Mouse (Mus musculus) myocyte (in vitro differentiated cells): ENCODE results near the gene Syde2. TPM values are rescaled to one million over a fixed set of nuclear protein-coding genes. Genes with fewer than 3 reads are reported as not detected.

ENCODE experiments used
- H3K27me3 ChIP-seq: one replicate; pipeline ENCODE4 v1.6.1; 2011; ENCODE audit not compliant: control insufficient read depth, insufficient read depth, insufficient read length
- H3K36me3 ChIP-seq: one replicate; pipeline ENCODE4 v1.6.1; 2011; ENCODE audit not compliant: control insufficient read depth, insufficient read depth
- H3K4me2 ChIP-seq: one replicate; pipeline ENCODE4 v1.6.1; 2011; ENCODE audit warnings: low read depth, control low read depth
- H3K4me3 ChIP-seq: one replicate; pipeline ENCODE4 v1.5.1; 2011; ENCODE audit warnings: mild to moderate bottlenecking, control low read depth, moderate library complexity
- H3K79me2 ChIP-seq: one replicate; pipeline ENCODE4 v1.6.1; 2011; ENCODE audit not compliant: control insufficient read depth, insufficient read depth
- H3ac ChIP-seq: one replicate; pipeline ENCODE4 v1.6.1; 2011; ENCODE audit not compliant: control insufficient read depth, insufficient read length
- CEBPB ChIP-seq: IDR thresholded peaks from 2 replicates; pipeline ENCODE4 v1.6.1; 2011; ENCODE audit warnings: mild to moderate bottlenecking, moderate library complexity; ENCODE audit not compliant: poor library complexity, insufficient read depth, severe bottlenecking
- E2F4 ChIP-seq: IDR thresholded peaks from one replicate; pipeline ENCODE4 v1.6.1; 2011; ENCODE audit warnings: mild to moderate bottlenecking, control low read depth, moderate library complexity; ENCODE audit not compliant: insufficient read depth
- MAX ChIP-seq: IDR thresholded peaks from one replicate; pipeline ENCODE4 v1.6.1; 2011; ENCODE audit warnings: low read depth, mild to moderate bottlenecking, control low read depth
- MYOD1 ChIP-seq, 3 experiments: IDR thresholded peaks; one replicate each; pipeline ENCODE4 v1.6.1; 2011; ENCODE audit warnings: control low read depth in 2 of 3, low read depth in 2 of 3, mild to moderate bottlenecking in 2 of 3, moderate library complexity in 1 of 3; ENCODE audit not compliant: insufficient read length in 2 of 3, control insufficient read depth in 1 of 3
- MYOG ChIP-seq, 3 experiments: IDR thresholded peaks; one replicate each; pipeline ENCODE4 v1.6.1; 2011; ENCODE audit warnings: control low read depth in 2 of 3, low read depth in 2 of 3, mild to moderate bottlenecking in 2 of 3; ENCODE audit not compliant: insufficient read length in 2 of 3, control insufficient read depth in 1 of 3, insufficient read depth in 1 of 3
- POLR2A ChIP-seq: IDR thresholded peaks from one replicate; pipeline ENCODE4 v1.6.1; 2011; ENCODE audit warnings: low read depth, mild to moderate bottlenecking, control low read depth, moderate library complexity; ENCODE audit not compliant: insufficient read length
- POLR2AphosphoS2 ChIP-seq: IDR thresholded peaks from one replicate; pipeline ENCODE4 v1.6.1; 2011; ENCODE audit warnings: low read depth, control low read depth; ENCODE audit not compliant: insufficient read length
- REST ChIP-seq: IDR thresholded peaks from one replicate; pipeline ENCODE4 v1.6.1; 2011; ENCODE audit warnings: mild to moderate bottlenecking, control low read depth, moderate library complexity; ENCODE audit not compliant: insufficient read depth, insufficient read length
- SRF ChIP-seq: IDR thresholded peaks from one replicate; pipeline ENCODE4 v1.6.1; 2011; ENCODE audit warnings: low read depth; ENCODE audit not compliant: control insufficient read depth, insufficient read length
- TCF12 ChIP-seq: IDR thresholded peaks from one replicate; pipeline ENCODE4 v1.6.1; 2011; ENCODE audit warnings: mild to moderate bottlenecking, control low read depth; ENCODE audit not compliant: poor library complexity, insufficient read depth, severe bottlenecking
- TCF3 ChIP-seq: IDR thresholded peaks from one replicate; pipeline ENCODE4 v1.6.1; 2011; ENCODE audit warnings: low read depth, control low read depth; ENCODE audit not compliant: insufficient read length
- USF1 ChIP-seq: IDR thresholded peaks from one replicate; pipeline ENCODE4 v1.6.1; 2011; ENCODE audit warnings: low read depth, mild to moderate bottlenecking, control low read depth, moderate library complexity
- polyA plus RNA-seq: library from polyadenylated mRNA; unstranded; fragments of >200 nt; fragmentation: generic; extraction: Trizol; gene quantifications from one replicate; pipeline ENCODE4 v1.2.1, GENCODE M21; 2012; ENCODE audit warnings: missing spikeins

Gene Syde2
- polyA plus RNA-seq, 1 experiment, result 0.73 TPM

- Histone ChIP-seq H3K27me3 (no peaks in the 10 kb centered on the region), H3K4me2 (no peak overlapping the region), H3K4me3 (no peak overlapping the region), H3ac (no peak overlapping the region), H3K36me3 (no peaks in the 10 kb centered on the region), H3K79me2 (no peaks in the 10 kb centered on the region)
- TF ChIP-seq E2F4 (no peak), MAX (no peak), TCF3 (no peak), USF1 (no peak), POLR2A (no peak), SRF (no peak), MYOD1 (IDR thresholded peaks at IDR 0.05; ENCODE audit: control insufficient read depth in 1 of 3, insufficient read length in 2 of 3, low read depth in 2 of 3) (no peak)
These were observed 37.1 kb downstream of the Syde2 start for GRCm38 (mm10) chr3:146024746-146025145.

GRCm38 (mm10) chr3:146025499-146025898 is 37.8 kb downstream of the Syde2 start:
- no peaks in the 10 kb centered on the region for H3K36me3 ChIP-seq
- H3K4me2 ChIP-seq, result no peak overlapping the region
- H3ac ChIP-seq, result no peak overlapping the region
- H3K27me3 ChIP-seq, result no peaks in the 10 kb centered on the region
- no peak overlapping the region for H3K4me3 ChIP-seq
- TF ChIP-seq REST (no peak), POLR2A (no peak), POLR2AphosphoS2 (no peak), USF1 (no peak), MYOD1 (IDR thresholded peaks at IDR 0.05; ENCODE audit: control insufficient read depth in 1 of 3, insufficient read length in 2 of 3, low read depth in 2 of 3) (no peak), SRF (no peak), MAX (no peak), TCF3 (no peak), CEBPB (no peak), TCF12 (no peak), E2F4 (no peak), MYOG (IDR thresholded peaks at IDR 0.05; ENCODE audit: control insufficient read depth in 1 of 3, insufficient read depth in 1 of 3, insufficient read length in 2 of 3, low read depth in 2 of 3) (no peak)
- H3K79me2 ChIP-seq, result no peaks in the 10 kb centered on the region

- Histone ChIP-seq H3K4me3 (no peak overlapping the region), H3ac (no peak overlapping the region), H3K36me3 (no peaks in the 10 kb centered on the region), H3K4me2 (no peak overlapping the region), H3K79me2 (no peaks in the 10 kb centered on the region), H3K27me3 (no peaks in the 10 kb centered on the region)
- TF ChIP-seq E2F4 (no peak), MYOG (IDR thresholded peaks at IDR 0.05; ENCODE audit: control insufficient read depth in 1 of 3, insufficient read depth in 1 of 3, insufficient read length in 2 of 3, low read depth in 2 of 3) (no peak), REST (no peak), MYOD1 (IDR thresholded peaks at IDR 0.05; ENCODE audit: control insufficient read depth in 1 of 3, insufficient read length in 2 of 3, low read depth in 2 of 3) (no peak), TCF12 (no peak), TCF3 (no peak), CEBPB (no peak), USF1 (no peak), POLR2AphosphoS2 (no peak), SRF (no peak), MAX (no peak), POLR2A (no peak)
These were observed 39.4 kb downstream of the Syde2 start for GRCm38 (mm10) chr3:146027116-146027515.

GRCm38 (mm10) chr3:146028406-146028805 is 40.7 kb downstream of the Syde2 start:
- H3K4me2 ChIP-seq, result no peak overlapping the region
- H3K4me3 ChIP-seq, result no peak overlapping the region
- H3K27me3 ChIP-seq, result no peaks in the 10 kb centered on the region
- H3K79me2 ChIP-seq, result no peaks in the 10 kb centered on the region
- TF ChIP-seq POLR2A (no peak), CEBPB (no peak), TCF12 (no peak), USF1 (no peak), REST (no peak), TCF3 (no peak), POLR2AphosphoS2 (no peak), E2F4 (no peak), SRF (no peak), MYOG (IDR thresholded peaks at IDR 0.05; ENCODE audit: control insufficient read depth in 1 of 3, insufficient read depth in 1 of 3, insufficient read length in 2 of 3, low read depth in 2 of 3) (no peak)
- no peak overlapping the region for H3ac ChIP-seq
- H3K36me3 ChIP-seq, result no peaks in the 10 kb centered on the region

GRCm38 (mm10) chr3:146029234-146029633 is 41.6 kb downstream of the Syde2 start:
- Histone ChIP-seq H3ac (no peak overlapping the region), H3K27me3 (no peaks in the 10 kb centered on the region), H3K79me2 (no peaks in the 10 kb centered on the region), H3K4me2 (no peak overlapping the region), H3K36me3 (no peaks in the 10 kb centered on the region), H3K4me3 (no peak overlapping the region)
- TF ChIP-seq CEBPB (no peak), USF1 (no peak), E2F4 (no peak), REST (no peak), POLR2AphosphoS2 (no peak), SRF (no peak), MYOD1 (IDR thresholded peaks at IDR 0.05; ENCODE audit: control insufficient read depth in 1 of 3, insufficient read length in 2 of 3, low read depth in 2 of 3) (no peak), POLR2A (no peak), TCF3 (no peak), MYOG (IDR thresholded peaks at IDR 0.05; ENCODE audit: control insufficient read depth in 1 of 3, insufficient read depth in 1 of 3, insufficient read length in 2 of 3, low read depth in 2 of 3) (no peak), MAX (no peak), TCF12 (no peak)
